ENCODE assay signal across 11 mouse cellular contexts in the genomic region with DNA sequence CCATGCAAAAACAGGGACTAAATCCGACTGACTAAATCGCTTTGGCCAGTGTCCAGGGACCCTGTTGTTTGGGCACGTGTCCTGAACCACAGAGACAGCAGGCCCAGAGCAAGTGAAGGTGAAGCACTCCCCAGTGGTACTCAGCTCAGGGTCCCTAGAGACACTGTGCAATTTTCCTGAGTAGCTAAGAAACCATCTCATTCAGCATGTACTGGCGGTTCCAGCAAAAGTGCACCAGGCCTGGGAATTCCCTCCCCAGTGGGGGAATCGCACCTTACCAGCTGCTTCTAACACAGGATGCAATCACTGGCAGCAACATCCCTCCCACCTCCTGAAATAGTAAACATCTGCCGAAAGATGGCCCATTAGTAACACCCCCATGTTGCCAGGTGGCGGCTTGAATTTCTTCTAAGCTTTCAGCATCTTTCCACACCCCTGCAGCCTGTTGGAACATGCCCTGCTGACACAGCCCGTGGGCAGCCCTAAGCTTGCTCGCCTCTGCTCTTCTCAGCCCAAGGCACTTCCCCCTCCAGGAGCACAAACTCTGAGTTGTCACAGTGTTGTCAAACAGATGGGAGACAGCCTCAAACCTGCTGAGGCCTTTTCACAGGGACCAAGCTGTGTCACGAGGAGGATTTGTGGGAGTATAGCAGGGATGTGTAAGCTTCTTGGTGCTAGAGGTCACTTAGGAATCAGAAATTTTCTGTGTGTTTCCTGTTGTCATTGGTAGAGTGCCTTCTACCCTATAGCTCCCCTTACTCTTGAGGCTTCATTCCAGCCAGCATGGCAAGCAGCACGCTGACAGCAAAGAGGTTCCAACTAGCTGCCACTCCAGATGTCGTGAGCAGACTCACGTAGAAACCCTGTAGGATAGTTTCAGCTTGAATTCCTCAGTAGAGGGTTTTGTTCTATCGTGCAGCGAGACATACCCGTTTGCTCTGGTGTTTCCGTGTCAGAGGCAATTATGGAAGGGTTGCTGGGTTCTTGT.
DNase-seq lines count a peak whose midpoint lies in the region; ATAC-seq and TF ChIP-seq lines count a peak whose summit lies in the region.
"Had no signal": no experiment of that assay in that cellular context is flagged by ENCODE, and none has a peak within 500 bp of the region (broad histone marks: within the 10 kb centered on the region; RNA-seq: fewer than 3 reads in every experiment).

No protein-coding gene starts in this region.

- 32% methylated on average over 17 of the region's 17 CpGs for WGBS in kidney, postnatal 0 days
- whole genome bisulfite sequencing in embryonic facial prominence, embryonic 13.5 days, result 33% methylated on average over 17 of the region's 17 CpGs
- 39% methylated on average over 17 of the region's 17 CpGs for WGBS in hindbrain, embryonic 16.5 days
- 43% methylated on average over 17 of the region's 17 CpGs for WGBS in liver, embryonic 12.5 days (ENCODE audit: insufficient replicate concordance)

- peak; percentile 28 for DNase-seq in kidney, postnatal 0 days (ENCODE audit: low spot score)
- no peak for DNase-seq in kidney, adult 8-10 months
- peak; percentile 14 for DNase-seq in retina, embryonic 14.5 days (ENCODE audit: low spot score)
- DNase-seq in adrenal gland, adult 8-10 months, result no peak
- no peak for DNase-seq in kidney, postnatal 14 days
- DNase-seq: heart, adult 18-20 months; lung, postnatal 36 days; thymus, postnatal 36 days had no signal

- H3K9me3 ChIP-seq in kidney, postnatal 0 days (replicated peaks; ENCODE audit: low read length), result no peaks in the 10 kb centered on the region
- H3K9me3 ChIP-seq in embryonic facial prominence, embryonic 13.5 days, result no peaks in the 10 kb centered on the region
- no peaks in the 10 kb centered on the region for H3K9me3 ChIP-seq in hindbrain, embryonic 16.5 days (ENCODE audit: control insufficient read depth, low read length)
- H3K9me3 ChIP-seq in liver, embryonic 12.5 days (replicated peaks), result no peaks in the 10 kb centered on the region

- no peak overlapping the region for H3K27ac ChIP-seq in kidney, postnatal 0 days
- H3K27ac ChIP-seq in embryonic facial prominence, embryonic 13.5 days, result peak overlapping the region; percentile 41; the same call in 1 of the 2 replicates
- no peak overlapping the region for H3K27ac ChIP-seq in hindbrain, embryonic 16.5 days (ENCODE audit: low read depth, low read length)
- no peak overlapping the region for H3K27ac ChIP-seq in liver, embryonic 12.5 days

- H3K4me1 ChIP-seq in kidney, postnatal 0 days (replicated peaks; ENCODE audit: insufficient read depth, low read length), result no peaks in the 10 kb centered on the region
- H3K4me1 ChIP-seq in embryonic facial prominence, embryonic 13.5 days, result peaks cover 15% of the 10 kb centered on the region
- H3K4me1 ChIP-seq in hindbrain, embryonic 16.5 days (ENCODE audit: control insufficient read depth, insufficient read depth, low read depth, low read length), result no peaks in the 10 kb centered on the region; the same call in 1 of the 2 replicates
- H3K4me1 ChIP-seq in liver, embryonic 12.5 days, result no peaks in the 10 kb centered on the region

- ATAC-seq in kidney, postnatal 0 days (replicated peaks; ENCODE audit: low FRiP score, low read depth), result no peak
- peak; percentile 73 for ATAC-seq in embryonic facial prominence, embryonic 13.5 days (ENCODE audit: insufficient number of reproducible peaks, insufficient read depth, low FRiP score, low TSS enrichment, low read depth)
- ATAC-seq in hindbrain, embryonic 16.5 days, result peak; percentile 65
- ATAC-seq in liver, embryonic 12.5 days, result no peak

- no peak overlapping the region for H3K4me2 ChIP-seq in kidney, postnatal 0 days (ENCODE audit: low read length)
- H3K4me2 ChIP-seq in embryonic facial prominence, embryonic 13.5 days, result no peak overlapping the region
- H3K4me2 ChIP-seq in hindbrain, embryonic 16.5 days (ENCODE audit: low read length), result no peak overlapping the region
- H3K4me2 ChIP-seq in liver, embryonic 12.5 days, result no peak overlapping the region

- no peak overlapping the region for H3K9ac ChIP-seq in kidney, postnatal 0 days (ENCODE audit: low read depth, low read length)
- H3K9ac ChIP-seq in embryonic facial prominence, embryonic 13.5 days, result no peak overlapping the region
- H3K9ac ChIP-seq in hindbrain, embryonic 16.5 days (ENCODE audit: low read depth, low read length), result no peak overlapping the region
- no peak overlapping the region for H3K9ac ChIP-seq in liver, embryonic 12.5 days

- H3K27me3 ChIP-seq in kidney, postnatal 0 days (ENCODE audit: insufficient read depth, low read length), result no peaks in the 10 kb centered on the region
- H3K27me3 ChIP-seq in embryonic facial prominence, embryonic 13.5 days, result no peaks in the 10 kb centered on the region
- H3K27me3 ChIP-seq in hindbrain, embryonic 16.5 days (replicated peaks; ENCODE audit: control insufficient read depth, insufficient read depth, low read length), result no peaks in the 10 kb centered on the region
- H3K27me3 ChIP-seq in liver, embryonic 12.5 days (replicated peaks), result no peaks in the 10 kb centered on the region

- TF ChIP-seq CTCF in kidney, postnatal 0 days (IDR thresholded peaks at IDR 0.05; ENCODE audit: low read depth), result no peak

- H3K36me3 ChIP-seq in kidney, postnatal 0 days (ENCODE audit: insufficient read depth, low read length), result no peaks in the 10 kb centered on the region
- H3K36me3 ChIP-seq in embryonic facial prominence, embryonic 13.5 days, result no peaks in the 10 kb centered on the region
- H3K36me3 ChIP-seq in hindbrain, embryonic 16.5 days (ENCODE audit: control insufficient read depth, insufficient read depth, low read length), result no peaks in the 10 kb centered on the region
- no peaks in the 10 kb centered on the region for H3K36me3 ChIP-seq in liver, embryonic 12.5 days

- H3K4me3 ChIP-seq in kidney, postnatal 0 days (replicated peaks; ENCODE audit: low read depth, low read length), result no peak overlapping the region
- H3K4me3 ChIP-seq in embryonic facial prominence, embryonic 13.5 days, result no peak overlapping the region
- H3K4me3 ChIP-seq in hindbrain, embryonic 16.5 days (ENCODE audit: low read length), result no peak overlapping the region
- H3K4me3 ChIP-seq in liver, embryonic 12.5 days, result no peak overlapping the region

Comparison
In these comparisons a context has a peak if more than half of its experiments do, and no peak if none do; other contexts are left out.
1. DNase-seq: peak in kidney, postnatal 0 days (single experiment) and retina, embryonic 14.5 days (single experiment); none in kidney, adult 8-10 months (0 of 2), adrenal gland, adult 8-10 months (single experiment) and kidney, postnatal 14 days (single experiment).
2. ATAC-seq: peak in embryonic facial prominence, embryonic 13.5 days (single experiment) and hindbrain, embryonic 16.5 days (single experiment); none in kidney, postnatal 0 days (single experiment) and liver, embryonic 12.5 days (single experiment).